Mouse (Mus musculus) gastrocnemius, adult 2 months (tissue): ENCODE data around the gene Pusl1. TPM values are rescaled to one million over a fixed set of nuclear protein-coding genes. Genes with fewer than 3 reads are reported as not detected.
A peak's percentile ranks its signal among the peaks of the same experiment; 100 is the strongest.

Source experiments
- DNase-seq: peaks from one replicate; pipeline ENCODE4 v3.0.0; 2022
- H3K27ac ChIP-seq: fragments of 200-600 bp; 2 replicates; pipeline ENCODE4 v1.8.1; 2022; ENCODE audit warnings: mild to moderate bottlenecking
- H3K4me3 ChIP-seq: fragments of 200-600 bp; 2 replicates; pipeline ENCODE4 v1.8.1; 2022; ENCODE audit warnings: mild to moderate bottlenecking, moderate library complexity
- CTCF ChIP-seq: fragments of 200-600 bp; IDR thresholded peaks from 2 replicates; pipeline ENCODE4 v1.8.1; 2022; ENCODE audit warnings: antibody characterized with exemption, mild to moderate bottlenecking, moderate library complexity
- intact Hi-C: fragments of 180-260 bp; cut with DNase I; formaldehyde crosslinking; loops from one replicate; pipeline ENCODE4 v1.15.1; 2025
- total RNA-seq, 2 experiments: library from RNA; stranded (reverse); gene quantifications; 2 replicates each; pipeline ENCODE4 v1.2.3; 2021

The Pusl1 gene
- total RNA-seq, 2 experiments from 2014 or later = 10.5 to 13.4 TPM

DNA sequence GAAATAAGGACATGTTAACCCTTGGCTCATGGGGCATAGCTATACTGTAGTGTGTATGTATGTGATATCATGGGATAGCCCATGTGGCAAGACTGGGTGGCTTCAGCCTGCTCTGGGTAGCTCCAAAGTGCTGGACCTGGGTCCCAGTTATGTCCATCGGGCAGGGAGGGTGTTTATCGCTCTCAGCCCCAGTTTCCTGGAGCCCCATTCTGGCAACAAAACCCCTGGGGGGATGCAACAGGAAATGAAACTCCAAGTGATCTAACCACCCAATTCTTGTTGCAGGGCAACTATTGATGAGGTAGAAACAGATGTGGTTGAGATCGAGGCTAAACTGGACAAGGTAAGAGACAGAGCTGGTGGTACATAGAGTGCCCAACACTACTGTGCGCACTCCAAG, 4.2 kb upstream of the Pusl1 start:
- TF ChIP-seq CTCF = no peak
- intact Hi-C loops = no loop called here
- no peak for DNase-seq
- Histone ChIP-seq H3K27ac (peak overlapping the region; percentile 87), H3K4me3 (peak overlapping the region; percentile 81)

DNA sequence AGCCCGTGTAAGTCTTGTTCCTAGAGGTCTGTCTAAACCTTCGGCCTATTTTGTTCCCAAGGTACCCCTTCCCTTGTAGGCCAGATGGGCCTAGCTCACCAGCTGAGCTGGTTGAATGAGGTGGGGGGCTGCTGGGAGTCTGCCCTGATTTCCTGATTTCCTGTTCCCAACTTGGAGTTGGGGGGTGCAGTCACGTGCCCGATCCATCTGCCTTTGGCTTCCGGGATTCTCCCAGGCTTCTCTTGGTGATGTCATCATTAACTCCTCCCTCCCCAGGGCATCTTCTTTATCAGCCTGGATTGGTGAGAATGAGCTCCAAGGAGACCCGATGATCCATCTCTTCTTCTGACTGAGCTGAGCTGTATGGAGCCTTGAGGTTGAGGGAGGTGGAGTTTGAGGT, 3.6 kb upstream of the Pusl1 start:
- H3K4me3 ChIP-seq = peak overlapping the region; percentile 81
- no peak for TF ChIP-seq CTCF
- peak; percentile 70 for DNase-seq
- H3K27ac ChIP-seq = peak overlapping the region; percentile 87
- intact Hi-C loops = no loop called here

DNA sequence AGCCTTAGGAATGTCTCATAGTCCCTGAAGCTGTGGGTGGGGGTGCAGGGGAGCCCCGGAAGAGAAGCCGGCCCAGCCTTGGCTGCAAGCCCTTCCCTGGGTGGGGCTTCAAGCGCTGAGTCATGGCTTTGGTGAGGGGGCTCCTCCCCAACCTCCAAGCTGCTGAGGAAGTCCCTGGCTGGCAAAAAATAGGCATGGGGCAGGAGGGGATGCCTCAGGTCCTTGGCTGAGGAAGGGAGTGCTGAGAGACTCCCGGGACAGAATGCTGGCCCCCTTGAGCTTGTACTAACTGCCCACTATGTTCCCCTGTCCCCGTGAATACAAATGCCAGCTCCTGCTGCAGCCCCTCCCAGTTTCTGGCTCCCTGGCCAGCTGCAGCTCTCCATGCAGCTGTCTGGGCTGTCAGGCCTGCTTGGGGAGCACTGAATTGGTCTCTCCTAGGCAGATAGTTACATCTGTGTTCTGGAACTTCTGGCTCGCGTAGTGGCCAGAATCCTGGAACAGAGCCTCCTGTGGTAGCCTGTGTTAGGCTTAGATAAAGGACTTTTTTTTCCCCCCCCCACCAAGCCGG, 2.8 kb upstream of the Pusl1 start:
- peak overlapping the region; percentile 87 for H3K27ac ChIP-seq
- intact Hi-C loops = loop anchor here (5.0 kb wide), 1 partner anchor 48 kb away; the partner anchor contains the start of gene Ube2j2
- H3K4me3 ChIP-seq = peak overlapping the region; percentile 81
- TF ChIP-seq CTCF = no peak
- DNase-seq = peak; percentile 87

DNA sequence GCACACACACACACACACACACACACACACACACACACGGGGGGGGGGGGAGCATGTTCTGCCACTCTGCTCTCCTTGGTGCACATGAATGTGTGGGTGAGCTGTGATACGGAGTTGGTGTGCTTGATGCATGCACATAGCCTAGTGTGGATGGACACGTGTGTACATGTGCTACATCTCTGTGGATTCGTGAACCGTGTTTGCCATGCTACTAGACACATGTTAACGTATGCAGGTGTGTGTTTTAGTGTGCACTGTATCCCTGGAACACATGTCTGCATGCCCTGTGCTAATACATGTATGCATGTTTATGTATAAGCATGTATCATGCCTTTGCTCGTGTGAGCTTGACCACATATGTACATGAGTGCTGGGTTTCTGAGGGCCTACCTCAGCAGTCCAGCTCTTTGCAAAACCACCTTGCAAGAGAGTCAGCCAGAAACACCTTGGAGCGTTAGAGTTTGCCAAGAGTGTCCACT, 1.7 kb upstream of the Pusl1 start:
- Histone ChIP-seq H3K27ac (peak overlapping the region; percentile 87), H3K4me3 (peak overlapping the region; percentile 81)
- intact Hi-C loops = loop anchor here (2.0 to 5.0 kb wide), 3 partner anchors 22 to 49 kb away; partner anchors contain the start of genes Dvl1 and Ube2j2
- DNase-seq = no peak
- TF ChIP-seq CTCF = no peak

DNA sequence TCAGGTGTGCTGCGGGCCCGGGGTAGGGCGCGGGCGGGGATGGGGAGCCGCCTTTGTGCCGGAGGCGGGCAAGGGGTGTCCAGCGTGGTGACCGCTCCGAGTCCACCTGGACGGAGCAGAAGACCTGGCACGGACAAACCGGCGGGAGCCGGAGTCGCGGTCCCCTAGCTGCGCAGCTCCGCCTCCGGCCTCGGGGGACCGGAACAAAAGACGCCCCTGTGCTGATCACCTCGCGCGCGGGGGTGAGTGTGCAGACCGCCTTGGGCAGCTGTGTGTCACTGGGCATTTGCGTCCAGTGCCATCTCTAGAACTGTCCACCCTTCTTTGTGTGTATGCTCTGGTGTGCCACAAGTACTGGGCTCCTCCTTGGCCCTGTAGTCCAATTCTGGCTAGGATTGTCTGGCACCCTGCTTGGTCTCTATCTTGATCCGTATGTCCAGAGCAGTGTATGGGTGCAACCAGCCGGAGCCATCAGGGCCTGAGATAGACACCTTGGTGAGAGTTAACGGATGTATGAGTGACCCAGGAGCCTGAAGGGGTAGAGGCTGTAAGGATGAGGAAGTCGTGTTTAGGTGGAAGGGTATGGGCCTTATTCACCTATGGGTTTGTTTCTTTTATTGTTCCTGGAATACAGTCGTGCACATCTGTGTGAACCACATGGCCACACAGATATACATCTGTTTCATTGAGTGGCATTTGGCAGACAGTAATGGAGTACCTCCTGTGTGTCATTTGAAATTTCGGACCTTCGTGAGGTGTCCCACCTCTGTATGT, 1.0 kb upstream of the Pusl1 start:
- no peak for TF ChIP-seq CTCF
- H3K4me3 ChIP-seq = peak overlapping the region; percentile 81
- peak overlapping the region; percentile 96 for H3K27ac ChIP-seq
- no peak for DNase-seq
- intact Hi-C loops = loop anchor here (2.0 to 5.0 kb wide), 3 partner anchors 22 to 50 kb away; partner anchors contain the start of genes Dvl1 and Ube2j2

DNA sequence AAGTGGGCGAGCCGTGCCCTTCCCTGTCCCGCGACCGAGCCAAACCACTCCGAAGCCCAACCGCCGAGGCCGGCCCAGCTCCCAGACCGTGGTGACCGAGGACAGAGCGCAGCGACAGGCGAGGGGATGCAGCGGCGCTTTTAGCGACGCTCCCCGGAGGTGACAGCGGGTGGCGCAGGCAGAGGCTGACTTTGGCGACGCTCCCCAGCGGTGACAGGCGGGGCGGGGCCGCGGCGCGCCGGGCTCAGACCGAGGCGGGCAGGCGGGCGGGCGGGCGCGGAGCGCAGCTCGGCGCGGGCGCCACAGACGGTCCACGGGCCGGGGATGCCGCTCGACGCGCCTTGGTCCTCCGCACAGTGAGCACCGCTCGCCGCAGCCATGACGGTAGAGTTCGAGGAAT, 436 bp upstream of the Pusl1 start:
- peak; percentile 94 for DNase-seq
- Histone ChIP-seq H3K27ac (peak overlapping the region; percentile 96), H3K4me3 (peak overlapping the region; percentile 81)
- TF ChIP-seq CTCF = peak; percentile 41
- intact Hi-C loops = loop anchor here (2.0 to 5.0 kb wide), 3 partner anchors 21 to 50 kb away; partner anchors contain the start of genes Dvl1 and Ube2j2

DNA sequence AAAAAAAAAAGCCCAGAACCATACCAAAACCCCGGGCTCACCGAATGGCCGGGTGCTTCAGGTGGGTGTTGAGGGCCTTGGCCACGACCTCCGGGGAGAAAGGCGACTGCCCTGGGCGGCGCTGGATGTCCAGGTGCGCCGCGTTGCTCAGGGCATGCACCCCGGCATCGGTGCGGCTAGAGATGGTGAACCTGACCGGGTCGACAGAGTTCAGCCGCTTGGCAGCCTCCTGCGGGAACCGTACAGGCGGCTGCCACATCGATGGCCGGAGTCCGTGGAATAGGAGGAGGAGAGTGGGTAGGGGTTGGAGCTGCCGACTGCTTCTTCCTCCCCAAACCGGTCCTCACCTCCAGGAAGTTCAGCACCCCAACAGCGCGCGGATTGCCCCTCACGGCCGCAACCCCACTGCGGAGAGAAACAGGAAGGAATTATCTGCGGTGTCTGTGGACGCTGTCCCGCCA, 540 bp downstream of the Pusl1 start:
- Histone ChIP-seq H3K27ac (peak overlapping the region; percentile 96), H3K4me3 (peak overlapping the region; percentile 81)
- intact Hi-C loops = loop anchor here (5.0 kb wide), 1 partner anchor 51 kb away; the partner anchor contains the start of gene Ube2j2
- no peak for DNase-seq
- no peak for TF ChIP-seq CTCF

DNA sequence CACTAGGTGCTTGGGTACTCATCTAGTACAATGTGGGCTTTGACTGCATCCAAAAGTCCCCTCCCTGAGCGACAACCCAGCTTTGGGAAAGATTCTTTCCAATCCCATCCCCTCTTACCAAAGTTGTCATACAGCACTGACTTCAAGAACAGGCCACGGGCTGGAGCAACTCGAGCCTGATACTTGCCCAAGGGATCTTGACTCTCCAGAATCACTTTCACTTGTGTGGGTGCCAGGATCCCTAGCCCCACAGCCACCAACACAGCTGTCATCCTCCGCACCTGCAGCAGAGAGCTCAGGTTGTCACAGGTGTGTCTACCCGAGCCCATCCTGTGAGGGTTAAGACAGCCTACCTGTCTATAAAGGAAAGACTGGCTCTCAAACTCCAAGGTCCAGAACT, 2.3 kb downstream of the Pusl1 start:
- intact Hi-C loops = no loop called here
- DNase-seq = peak; percentile 17
- H3K27ac ChIP-seq = no peak overlapping the region
- no peak for TF ChIP-seq CTCF
- H3K4me3 ChIP-seq = no peak overlapping the region

DNA sequence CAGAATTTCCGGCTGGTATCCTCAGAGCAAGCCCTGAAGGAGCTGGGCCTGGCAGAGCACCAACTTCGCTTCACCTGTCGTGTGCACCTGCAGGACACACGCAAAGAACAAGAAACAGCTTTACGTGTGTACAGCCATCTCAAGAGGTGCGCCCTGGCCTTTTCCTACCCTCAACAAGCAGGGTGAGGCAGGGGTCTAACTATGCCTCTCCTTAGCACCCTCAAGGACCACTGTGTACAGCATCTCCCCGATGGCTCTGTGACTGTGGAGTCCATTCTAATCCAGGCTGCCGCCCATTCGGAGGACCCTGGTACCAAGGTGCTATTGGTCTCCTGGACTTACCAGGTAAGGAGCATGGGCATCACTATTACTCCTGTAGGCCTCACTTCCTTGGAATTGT, 3.4 kb downstream of the Pusl1 start:
- intact Hi-C loops = no loop called here

DNA sequence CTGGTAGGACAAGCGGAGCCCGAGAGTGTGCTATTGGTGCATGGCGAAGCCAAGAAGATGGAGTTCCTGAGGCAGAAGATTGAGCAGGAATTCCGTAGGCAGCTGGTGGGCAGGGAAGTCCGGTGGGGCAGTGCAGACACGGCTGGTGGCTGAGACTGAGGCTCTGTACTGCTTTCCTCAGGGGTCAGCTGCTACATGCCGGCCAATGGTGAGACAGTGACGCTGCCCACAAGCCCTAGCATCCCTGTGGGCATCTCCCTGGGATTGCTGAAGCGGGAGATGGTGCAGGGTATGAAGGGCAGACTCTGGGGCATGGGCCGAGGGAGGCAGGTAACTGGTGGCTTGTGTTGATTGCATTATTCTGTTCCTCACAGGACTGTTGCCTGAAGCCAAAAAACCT, 3.9 kb downstream of the Pusl1 start:
- intact Hi-C loops = no loop called here
- no peak for TF ChIP-seq CTCF
- Histone ChIP-seq H3K27ac (no peak overlapping the region), H3K4me3 (no peak overlapping the region)
- DNase-seq = no peak

More for the DNA sequence above, 3.4 kb downstream of the Pusl1 start:
- no peak for TF ChIP-seq CTCF
- Histone ChIP-seq H3K4me3 (no peak overlapping the region), H3K27ac (no peak overlapping the region)
- peak; percentile 14 for DNase-seq

DNA sequence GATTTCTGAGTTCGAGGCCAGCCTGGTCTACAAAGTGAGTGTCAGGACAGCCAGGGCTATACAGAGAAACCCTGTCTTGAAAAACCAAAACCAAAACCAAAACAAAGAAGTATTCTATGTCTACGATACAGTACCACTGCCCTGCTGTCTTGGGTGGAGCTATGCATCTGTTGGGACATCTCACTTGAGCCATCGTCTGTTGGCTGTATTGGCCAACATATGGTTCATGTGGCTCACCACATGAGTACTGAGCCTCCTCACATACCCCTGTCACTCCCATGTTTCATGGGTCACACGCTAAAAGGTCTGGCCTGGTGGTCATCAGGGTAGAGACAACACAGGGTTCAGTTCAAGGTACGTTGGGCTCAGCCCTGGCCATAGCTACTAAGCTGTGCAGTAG, 5.3 kb downstream of the Pusl1 start:
- no peak for DNase-seq
- no peak overlapping the region for H3K27ac ChIP-seq
- no peak overlapping the region for H3K4me3 ChIP-seq
- TF ChIP-seq CTCF = no peak
- intact Hi-C loops = no loop called here

DNA sequence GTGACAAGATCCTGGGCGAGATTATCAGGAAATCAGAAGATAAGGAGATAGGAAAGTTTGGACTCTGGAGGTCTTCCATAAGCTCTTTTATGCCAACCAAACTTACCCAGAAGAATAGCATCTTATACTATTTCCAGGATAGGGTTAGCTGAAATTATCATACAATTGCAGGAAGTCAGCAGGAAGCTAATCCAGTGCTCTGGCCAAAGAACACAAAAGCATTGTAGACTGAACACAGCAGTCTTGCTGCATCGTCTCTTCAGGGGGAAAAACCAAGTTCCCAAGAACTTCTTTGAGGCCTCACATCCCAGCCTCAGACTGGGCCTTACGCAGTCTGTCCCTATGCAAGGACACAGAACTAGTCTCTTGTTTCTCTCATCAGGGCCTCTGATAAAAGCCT, 8.0 kb downstream of the Pusl1 start:
- TF ChIP-seq CTCF = no peak
- intact Hi-C loops = no loop called here
- DNase-seq = no peak
- H3K27ac ChIP-seq = peak overlapping the region; percentile 75
- 0 out of 2 replicates have a peak overlapping the region, but pooled peaks have one; percentile 32 for H3K4me3 ChIP-seq

DNA sequence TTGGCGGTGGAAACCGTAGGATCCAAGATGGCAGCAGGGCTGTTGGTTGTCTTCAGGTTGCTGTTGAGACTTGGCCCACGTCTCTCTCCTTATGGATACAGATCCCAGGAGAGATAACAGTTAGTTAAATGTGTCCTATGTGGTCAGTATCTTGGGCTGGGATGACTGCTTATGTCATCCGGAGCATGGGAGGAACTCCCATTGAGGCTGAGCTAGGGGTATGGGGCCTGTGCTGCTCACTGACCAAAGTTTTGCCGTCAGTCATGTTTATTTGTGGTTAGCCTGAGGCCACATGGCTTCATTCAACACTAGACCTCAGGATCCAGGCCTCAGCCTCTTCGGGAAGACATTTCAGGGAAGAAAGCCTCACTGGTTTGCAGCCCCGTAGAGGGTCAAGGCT, 20.2 kb downstream of the Pusl1 start:
- no peak overlapping the region for H3K27ac ChIP-seq
- TF ChIP-seq CTCF = no peak
- intact Hi-C loops = loop anchor here (2.0 to 10.0 kb wide), 2 partner anchors 21 to 233 kb away; partner anchors contain the start of gene 9430015G10Rik
- no peak for DNase-seq
- no peak overlapping the region for H3K4me3 ChIP-seq
